Mouse (Mus musculus) heart, embryonic 15.5 days (tissue): ENCODE measurements around the gene Slc27a3. TPM values are rescaled to one million over a fixed set of nuclear protein-coding genes. Genes with fewer than 3 reads are reported as not detected.

Source experiments
- ATAC-seq: fragments of 200-750 bp; cut with Nextera tagmentation; replicated peaks from 2 replicates; pipeline ENCODE4 v1.8.0; 2017; ENCODE audit warnings: low read depth, moderate TSS enrichment; ENCODE audit not compliant: insufficient number of reproducible peaks, insufficient read depth, low FRiP score
- H3K27ac ChIP-seq: fragments of 300-500 bp; sonication (generic); 2 replicates; pipeline ENCODE4 v1.5.1; 2015; ENCODE audit warnings: mild to moderate bottlenecking, inconsistent platforms
- H3K27me3 ChIP-seq: fragments of 300-500 bp; sonication (generic); 2 replicates; pipeline ENCODE4 v1.6.1; 2015; ENCODE audit warnings: inconsistent platforms
- H3K36me3 ChIP-seq: fragments of 300-500 bp; sonication (generic); 2 replicates; pipeline ENCODE4 v1.6.1; 2015; ENCODE audit warnings: mild to moderate bottlenecking, inconsistent platforms
- H3K4me1 ChIP-seq: fragments of 300-500 bp; sonication (generic); replicated peaks from 2 replicates; pipeline ENCODE4 v1.6.1; 2015; ENCODE audit warnings: inconsistent platforms
- H3K4me2 ChIP-seq: fragments of 300-500 bp; sonication (generic); 2 replicates; pipeline ENCODE4 v1.6.1; 2015; ENCODE audit warnings: inconsistent platforms, mild to moderate bottlenecking, moderate library complexity
- H3K4me3 ChIP-seq: fragments of 300-500 bp; sonication (generic); 2 replicates; pipeline ENCODE4 v1.5.1; 2015; ENCODE audit warnings: mild to moderate bottlenecking, inconsistent platforms
- H3K9ac ChIP-seq: fragments of 300-500 bp; sonication (generic); 2 replicates; pipeline ENCODE4 v1.6.1; 2015; ENCODE audit warnings: mild to moderate bottlenecking, inconsistent platforms
- H3K9me3 ChIP-seq: fragments of 300-500 bp; sonication (generic); replicated peaks from 2 replicates; pipeline ENCODE4 v1.6.1; 2016; ENCODE audit warnings: inconsistent platforms
- whole genome bisulfite sequencing: fragments of 180-500 bp; shearing (Covaris S2); methylation state at CpG from one replicate; pipeline ENCODE4 v1.1.7; 2015; ENCODE audit warnings: mixed read lengths; 5-methylcytosine and 5-hydroxymethylcytosine counted together
- polyA plus RNA-seq: library from polyadenylated mRNA; unstranded; fragments of >200 nt; fragmentation: Nextera tagmentation; extraction: Ambion mirVana; gene quantifications from 2 replicates; pipeline ENCODE4 v1.2.1, GENCODE M21; 2015

Slc27a3 gene
- polyA plus RNA-seq, 1 experiment from 2014 or later = 4.8 TPM

GRCm38 (mm10) chr3:90423549-90423948 lies 33.8 kb upstream of the Slc27a3 start:
- peaks cover 39% of the 10 kb centered on the region for H3K36me3 ChIP-seq

GRCm38 (mm10) chr3:90420696-90421095 lies 31.0 kb upstream of the Slc27a3 start:
- Histone ChIP-seq H3K27ac (no peak overlapping the region), H3K27me3 (no peaks in the 10 kb centered on the region), H3K9ac (no peak overlapping the region), H3K4me3 (no peak overlapping the region), H3K4me1 (no peaks in the 10 kb centered on the region), H3K9me3 (no peaks in the 10 kb centered on the region), H3K4me2 (no peak overlapping the region), H3K36me3 (peaks cover 62% of the 10 kb centered on the region)
- no peak for ATAC-seq
- WGBS = 87% methylated on average over 6 of the region's 6 CpGs

More at GRCm38 (mm10) chr3:90423549-90423948, 33.8 kb upstream of the Slc27a3 start:
- H3K27me3 ChIP-seq = no peaks in the 10 kb centered on the region
- H3K9ac ChIP-seq = no peak overlapping the region
- peaks cover 8% of the 10 kb centered on the region; the same call in 1 of the 2 replicates for H3K4me1 ChIP-seq
- H3K4me3 ChIP-seq = no peak overlapping the region
- no peak overlapping the region for H3K4me2 ChIP-seq
- H3K9me3 ChIP-seq = no peaks in the 10 kb centered on the region
- no peak overlapping the region for H3K27ac ChIP-seq
- no peak for ATAC-seq

GRCm38 (mm10) chr3:90413011-90413396 lies 23.3 kb upstream of the Slc27a3 start:
- no peak for ATAC-seq
- Histone ChIP-seq H3K9me3 (no peaks in the 10 kb centered on the region), H3K4me2 (no peak overlapping the region), H3K4me3 (no peak overlapping the region), H3K27me3 (no peaks in the 10 kb centered on the region), H3K36me3 (peaks cover 74% of the 10 kb centered on the region), H3K4me1 (no peaks in the 10 kb centered on the region), H3K27ac (no peak overlapping the region), H3K9ac (no peak overlapping the region)
- WGBS = 43% methylated on average over 3 of the region's 3 CpGs

GRCm38 (mm10) chr3:90412312-90413010 lies 22.7 kb upstream of the Slc27a3 start:
- H3K4me1 ChIP-seq = no peaks in the 10 kb centered on the region
- no peaks in the 10 kb centered on the region for H3K27me3 ChIP-seq
- H3K27ac ChIP-seq = no peak overlapping the region
- no peak overlapping the region for H3K4me3 ChIP-seq
- H3K9me3 ChIP-seq = no peaks in the 10 kb centered on the region
- no peak overlapping the region for H3K4me2 ChIP-seq
- 42% methylated on average over 5 of the region's 5 CpGs for WGBS
- ATAC-seq = no peak
- no peak overlapping the region for H3K9ac ChIP-seq
- peaks cover 77% of the 10 kb centered on the region for H3K36me3 ChIP-seq

- Histone ChIP-seq H3K27me3 (no peaks in the 10 kb centered on the region), H3K36me3 (peaks cover 84% of the 10 kb centered on the region), H3K9me3 (no peaks in the 10 kb centered on the region), H3K4me1 (no peaks in the 10 kb centered on the region), H3K9ac (no peak overlapping the region), H3K27ac (no peak overlapping the region), H3K4me2 (no peak overlapping the region), H3K4me3 (no peak overlapping the region)
- ATAC-seq = no peak
- 85% methylated on average over 3 of the region's 3 CpGs for WGBS
These were observed 19.0 kb upstream of the Slc27a3 start for GRCm38 (mm10) chr3:90408721-90409120.

- H3K36me3 ChIP-seq = peaks cover 94% of the 10 kb centered on the region
- H3K4me2 ChIP-seq = no peak overlapping the region
- H3K4me1 ChIP-seq = no peaks in the 10 kb centered on the region
- H3K27ac ChIP-seq = no peak overlapping the region
- ATAC-seq = no peak
- H3K27me3 ChIP-seq = no peaks in the 10 kb centered on the region
- no peak overlapping the region for H3K4me3 ChIP-seq
- WGBS = 94% methylated on average over 5 of the region's 5 CpGs
- H3K9ac ChIP-seq = no peak overlapping the region
- H3K9me3 ChIP-seq = no peaks in the 10 kb centered on the region
These were observed 16.7 kb upstream of the Slc27a3 start for GRCm38 (mm10) chr3:90406414-90406813.

- no peak overlapping the region for H3K9ac ChIP-seq
- H3K27me3 ChIP-seq = no peaks in the 10 kb centered on the region
- ATAC-seq = no peak
- H3K36me3 ChIP-seq = peaks cover 95% of the 10 kb centered on the region
- no peaks in the 10 kb centered on the region for H3K4me1 ChIP-seq
- no peak overlapping the region for H3K4me2 ChIP-seq
- WGBS = 71% methylated on average over 4 of the region's 4 CpGs
- no peak overlapping the region for H3K27ac ChIP-seq
- H3K9me3 ChIP-seq = no peaks in the 10 kb centered on the region
- H3K4me3 ChIP-seq = no peak overlapping the region
These were observed 14.9 kb upstream of the Slc27a3 start for GRCm38 (mm10) chr3:90404609-90405008.

GRCm38 (mm10) chr3:90404121-90404520 lies 14.4 kb upstream of the Slc27a3 start:
- Histone ChIP-seq H3K27me3 (no peaks in the 10 kb centered on the region), H3K9me3 (no peaks in the 10 kb centered on the region), H3K4me1 (no peaks in the 10 kb centered on the region), H3K27ac (no peak overlapping the region), H3K36me3 (peaks cover 95% of the 10 kb centered on the region), H3K4me2 (no peak overlapping the region), H3K4me3 (no peak overlapping the region), H3K9ac (no peak overlapping the region)
- no peak for ATAC-seq
- WGBS = 74% methylated on average over 3 of the region's 3 CpGs

GRCm38 (mm10) chr3:90400993-90401392 lies 11.3 kb upstream of the Slc27a3 start:
- Histone ChIP-seq H3K36me3 (peaks cover 86% of the 10 kb centered on the region), H3K4me1 (no peaks in the 10 kb centered on the region), H3K9me3 (no peaks in the 10 kb centered on the region), H3K27me3 (no peaks in the 10 kb centered on the region), H3K27ac (no peak overlapping the region), H3K4me3 (no peak overlapping the region), H3K4me2 (no peak overlapping the region), H3K9ac (no peak overlapping the region)
- no peak for ATAC-seq
- WGBS = 59% methylated on average over 4 of the region's 4 CpGs

GRCm38 (mm10) chr3:90395629-90396028 lies 5.9 kb upstream of the Slc27a3 start:
- Histone ChIP-seq H3K4me1 (peaks cover 2% of the 10 kb centered on the region; the same call in 1 of the 2 replicates), H3K27ac (no peak overlapping the region), H3K4me3 (no peak overlapping the region), H3K27me3 (no peaks in the 10 kb centered on the region), H3K36me3 (peaks cover 81% of the 10 kb centered on the region), H3K9me3 (no peaks in the 10 kb centered on the region), H3K9ac (no peak overlapping the region), H3K4me2 (no peak overlapping the region)
- ATAC-seq = no peak
- 68% methylated on average over 3 of the region's 3 CpGs for WGBS

- Histone ChIP-seq H3K4me1 (peaks cover 30% of the 10 kb centered on the region), H3K27me3 (0 out of 2 replicates have a peak, but pooled peaks cover 6% of the 10 kb centered on the region), H3K9ac (no peak overlapping the region), H3K9me3 (no peaks in the 10 kb centered on the region), H3K36me3 (peaks cover 56% of the 10 kb centered on the region), H3K27ac (no peak overlapping the region), H3K4me3 (no peak overlapping the region), H3K4me2 (no peak overlapping the region)
- 81% methylated on average over 3 of the region's 3 CpGs for WGBS
- no peak for ATAC-seq
These were observed 2.9 kb upstream of the Slc27a3 start for GRCm38 (mm10) chr3:90392661-90393060.

- Histone ChIP-seq H3K9me3 (no peaks in the 10 kb centered on the region), H3K36me3 (peaks cover 54% of the 10 kb centered on the region)
- no peak for ATAC-seq
These were observed 2.2 kb upstream of the Slc27a3 start for GRCm38 (mm10) chr3:90391941-90392340.

More at GRCm38 (mm10) chr3:90391941-90392340, 2.2 kb upstream of the Slc27a3 start:
- H3K4me1 ChIP-seq = peaks cover 37% of the 10 kb centered on the region
- H3K4me2 ChIP-seq = no peak overlapping the region
- no peak overlapping the region for H3K4me3 ChIP-seq
- H3K9ac ChIP-seq = no peak overlapping the region
- WGBS = 88% methylated on average over 8 of the region's 8 CpGs
- H3K27me3 ChIP-seq = 0 out of 2 replicates have a peak, but pooled peaks cover 6% of the 10 kb centered on the region
- no peak overlapping the region for H3K27ac ChIP-seq
